Mouse (Mus musculus) CH12.LX (cell line): ENCODE measurements around the gene Ip6k1.

Experiments
- CHD2 ChIP-seq: IDR thresholded peaks from 2 replicates; pipeline ENCODE4 v1.6.1; 2011; ENCODE audit warnings: low read length, improper control_type of control experiment
- CTCF ChIP-seq, 2 experiments: IDR thresholded peaks in 1 of 2; conservative IDR thresholded peaks in 1 of 2; 2 replicates each; pipeline ENCODE4 v1.5.1; 2011 to 2012; ENCODE audit warnings: low read depth in 2 of 2, low read length in 2 of 2, improper control_type of control experiment in 1 of 2, inconsistent platforms in 1 of 2, mild to moderate bottlenecking in 1 of 2, moderate library complexity in 1 of 2
- HCFC1 ChIP-seq: IDR thresholded peaks from 2 replicates; pipeline ENCODE4 v1.6.1; 2012; ENCODE audit warnings: low read depth, mild to moderate bottlenecking, inconsistent platforms, low read length, improper control_type of control experiment
- JUN ChIP-seq: IDR thresholded peaks from 2 replicates; pipeline ENCODE4 v1.6.1; 2011; ENCODE audit warnings: low read depth, mild to moderate bottlenecking, low read length, improper control_type of control experiment, moderate library complexity; ENCODE audit not compliant: insufficient read depth
- MAFK ChIP-seq: IDR thresholded peaks from 2 replicates; pipeline ENCODE4 v1.6.1; 2011; ENCODE audit warnings: low read length, improper control_type of control experiment; ENCODE audit not compliant: insufficient replicate concordance
- MAX ChIP-seq: IDR thresholded peaks from 2 replicates; pipeline ENCODE4 v1.6.1; 2011; ENCODE audit warnings: low read length, improper control_type of control experiment
- MEF2A ChIP-seq: IDR thresholded peaks from 2 replicates; pipeline ENCODE4 v1.6.1; 2014; ENCODE audit warnings: low read depth, mild to moderate bottlenecking, inconsistent platforms, low read length, improper control_type of control experiment, borderline replicate concordance
- MXI1 ChIP-seq: IDR thresholded peaks from 2 replicates; pipeline ENCODE4 v1.6.1; 2011; ENCODE audit warnings: mild to moderate bottlenecking, low read depth, low read length, improper control_type of control experiment
- POLR2A ChIP-seq: IDR thresholded peaks from 2 replicates; pipeline ENCODE4 v1.6.1; 2011; ENCODE audit warnings: low read depth, mild to moderate bottlenecking, improper control_type of control experiment, low read length
- SMC3 ChIP-seq: IDR thresholded peaks from 2 replicates; pipeline ENCODE4 v1.6.1; 2011; ENCODE audit warnings: low read depth, low read length, improper control_type of control experiment
- TCF12 ChIP-seq: IDR thresholded peaks from 2 replicates; pipeline ENCODE4 v1.6.1; 2014; ENCODE audit warnings: low read depth, mild to moderate bottlenecking, inconsistent platforms, low read length, improper control_type of control experiment
- ZNF384 ChIP-seq: IDR thresholded peaks from 2 replicates; pipeline ENCODE4 v1.6.1; 2012; ENCODE audit warnings: low read depth, low read length, improper control_type of control experiment, inconsistent platforms

DNA sequence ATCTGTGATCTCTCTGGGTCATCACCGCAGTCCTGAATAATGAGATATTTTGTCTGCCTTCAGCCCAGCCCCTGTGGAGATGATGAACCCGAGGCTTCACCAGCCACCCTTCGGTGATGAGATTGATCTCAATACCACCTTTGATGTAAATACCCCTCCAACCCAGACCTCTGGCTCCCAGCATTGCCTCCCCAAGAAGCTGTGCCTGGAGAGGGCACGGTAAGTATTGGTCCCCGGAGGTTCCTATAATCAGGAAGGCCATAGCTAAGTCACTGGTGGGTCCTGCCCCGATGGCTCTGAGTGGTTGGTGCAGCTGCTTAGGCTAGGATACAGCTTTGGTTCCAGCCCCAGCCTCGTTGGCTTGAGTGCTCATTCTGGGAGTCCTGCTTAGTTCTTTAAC, 33.8 kb upstream of the Ip6k1 start:
- TF ChIP-seq HCFC1: no peak
- no peak for TF ChIP-seq CTCF (conservative IDR thresholded peaks at IDR 0.05 in 1 of 2, IDR thresholded peaks at IDR 0.05 in 1 of 2; ENCODE audit: low read depth in 2 of 2, low read length in 2 of 2)
- TF ChIP-seq MEF2A: no peak
- TF ChIP-seq ZNF384: no peak
- no peak for TF ChIP-seq MAX
- no peak for TF ChIP-seq JUN
- TF ChIP-seq SMC3: no peak
- TF ChIP-seq POLR2A: no peak
- TF ChIP-seq MXI1: no peak
- no peak for TF ChIP-seq TCF12
- TF ChIP-seq MAFK: no peak
- no peak for TF ChIP-seq CHD2
